Mouse (Mus musculus): ENCODE measurements around the gene Card6.

- TF ChIP-seq CTCF (IDR thresholded peaks at IDR 0.05; ENCODE audit: borderline replicate concordance, insufficient read depth, low read depth, low read length) (no peak), POLR2A (IDR thresholded peaks at IDR 0.05; ENCODE audit: borderline replicate concordance, insufficient read depth, low read length) (no peak)
These were observed 19.1 kb upstream of the Card6 start for GRCm38 (mm10) chr15:5127487-5127886.
